Mouse (Mus musculus) cerebellum, adult 11-12 months (tissue): ENCODE measurements at regions not wholly inside any gene's neighbourhood (a gene's known extent, or its start where the extent isn't known, plus 50 kb on each side); places are given as distances from the start of the nearest gene placed in this dataset.

Source experiments
- DNase-seq: peaks from one replicate; pipeline ENCODE4 v3.0.0; 2022

- DNase-seq = no peak
Measured at GRCm38 (mm10) chr1:61137210-61137885, 159.6 kb downstream of the Icos start.

GRCm38 (mm10) chr1:61137954-61138353, 160.2 kb downstream of the Icos start:
- no peak for DNase-seq

- DNase-seq = no peak
Measured at GRCm38 (mm10) chr1:61139291-61139983, 161.7 kb downstream of the Icos start.

GRCm38 (mm10) chr1:61139984-61140648, 162.4 kb downstream of the Icos start:
- no peak for DNase-seq

- DNase-seq = no peak
Measured at GRCm38 (mm10) chr1:61140870-61141591, 163.3 kb downstream of the Icos start.

- no peak for DNase-seq
Measured at GRCm38 (mm10) chr1:61141592-61141930, 163.8 kb downstream of the Icos start.

- no peak for DNase-seq
Measured at GRCm38 (mm10) chr1:61141952-61142351, 164.2 kb downstream of the Icos start.

GRCm38 (mm10) chr1:61143030-61143753, 165.5 kb downstream of the Icos start:
- DNase-seq = no peak

- no peak for DNase-seq
Measured at GRCm38 (mm10) chr1:61143754-61144066, 166.0 kb downstream of the Icos start.

GRCm38 (mm10) chr1:61145013-61145412, 167.3 kb downstream of the Icos start:
- DNase-seq = no peak

GRCm38 (mm10) chr1:61145572-61145971, 167.8 kb downstream of the Icos start:
- DNase-seq = no peak

GRCm38 (mm10) chr1:61146222-61146723, 168.5 kb downstream of the Icos start:
- DNase-seq = no peak

- DNase-seq = no peak
Measured at GRCm38 (mm10) chr1:61151742-61152141, 174.0 kb downstream of the Icos start.

- no peak for DNase-seq
Measured at GRCm38 (mm10) chr1:61152157-61152556, 174.4 kb downstream of the Icos start.

GRCm38 (mm10) chr1:61154216-61154615, 176.5 kb downstream of the Icos start:
- no peak for DNase-seq

GRCm38 (mm10) chr1:61157271-61157670, 179.5 kb downstream of the Icos start:
- DNase-seq = no peak

- no peak for DNase-seq
Measured at GRCm38 (mm10) chr1:61160505-61160904, 182.8 kb downstream of the Icos start.

GRCm38 (mm10) chr1:61164271-61164670, 186.5 kb downstream of the Icos start:
- no peak for DNase-seq

GRCm38 (mm10) chr1:61171941-61172340, 194.2 kb downstream of the Icos start:
- DNase-seq = no peak

- no peak for DNase-seq
Measured at GRCm38 (mm10) chr1:61172946-61173345, 195.2 kb downstream of the Icos start.

GRCm38 (mm10) chr1:61175239-61175638, 197.5 kb downstream of the Icos start:
- DNase-seq = no peak

GRCm38 (mm10) chr1:61179461-61179860, 201.7 kb downstream of the Icos start:
- DNase-seq = no peak
